Mouse (Mus musculus): ENCODE results near the gene Nsg2. TPM values are rescaled to one million over a fixed set of nuclear protein-coding genes. Genes with fewer than 3 reads are reported as not detected.
"Not testable (repeated sequence)": the region's sequence is repeated elsewhere in the genome, so short reads cannot be mapped to it uniquely, and the experiment has no call there.

Nsg2 gene
- total and polyA plus RNA-seq, 2 experiments from 2014 or later: 641 to 1,042 TPM

DNA sequence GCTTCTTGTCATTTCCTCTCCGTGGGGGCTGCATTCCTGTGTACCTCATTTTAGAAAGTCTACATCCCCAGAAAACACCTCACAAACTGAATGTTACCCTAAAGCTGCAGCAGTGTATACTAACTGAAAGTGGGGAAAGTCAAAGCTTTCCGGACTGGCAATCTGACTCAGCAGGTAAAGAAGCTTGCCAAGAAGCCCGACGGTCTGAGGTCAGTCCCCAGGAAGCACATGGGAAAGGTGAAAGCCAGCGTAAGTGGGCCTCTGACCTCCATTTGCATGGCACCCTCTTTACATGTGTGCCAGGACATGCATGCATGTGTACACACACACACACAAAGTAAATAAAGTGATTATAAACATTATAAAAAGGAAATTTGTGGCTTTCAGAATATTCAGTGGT, 24.6 kb upstream of the Nsg2 start:
- TF ChIP-seq CTCF (IDR thresholded peaks at IDR 0.05): no peak
- ATAC-seq (ENCODE audit: low FRiP score) (no peak), DNase-seq (ENCODE audit: low spot score) (no peak)
- Histone ChIP-seq H3K9ac (replicated peaks; ENCODE audit: low read length, poor library complexity, severe bottlenecking) (no peak overlapping the region), H3K27ac (ENCODE audit: low read depth, low read length) (no peak overlapping the region), H3K4me2 (ENCODE audit: low read depth, low read length, poor library complexity, severe bottlenecking) (no peak overlapping the region), H3K27me3 (ENCODE audit: insufficient read depth, low read length) (no peaks in the 10 kb centered on the region), H3K4me1 (ENCODE audit: insufficient read depth, low read length) (no peaks in the 10 kb centered on the region), H3K9me3 (ENCODE audit: low read length) (no peaks in the 10 kb centered on the region), H3K36me3 (ENCODE audit: insufficient read depth, low read length) (no peaks in the 10 kb centered on the region), H3K4me3 (ENCODE audit: low read depth, low read length) (no peak overlapping the region)
- 80% methylated on average over 5 of the region's 5 CpGs for WGBS

DNA sequence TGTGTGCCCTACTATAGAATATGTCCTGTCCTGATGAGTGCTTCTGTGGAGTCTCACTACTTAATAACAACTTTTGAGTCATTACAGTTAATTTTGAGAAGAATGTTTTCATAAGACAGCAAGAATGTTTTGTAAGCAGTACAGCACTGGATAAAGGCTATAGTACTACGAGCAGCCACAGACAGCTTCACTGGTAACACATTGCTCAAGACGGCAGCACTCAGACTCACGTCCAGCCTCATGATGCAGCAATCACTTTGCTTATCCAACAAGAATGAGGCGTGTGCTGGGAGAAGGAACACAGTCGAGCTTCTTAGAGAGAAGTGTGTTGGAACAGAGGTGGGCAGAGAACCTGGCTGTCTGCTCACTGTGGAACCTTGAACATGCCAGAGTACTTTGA, 24.1 kb upstream of the Nsg2 start:
- 77% methylated on average over 5 of the region's 5 CpGs for WGBS
- no peaks in the 10 kb centered on the region for H3K27me3 ChIP-seq (ENCODE audit: insufficient read depth, low read length)
- H3K9ac ChIP-seq (replicated peaks; ENCODE audit: low read length, poor library complexity, severe bottlenecking): no peak overlapping the region

DNA sequence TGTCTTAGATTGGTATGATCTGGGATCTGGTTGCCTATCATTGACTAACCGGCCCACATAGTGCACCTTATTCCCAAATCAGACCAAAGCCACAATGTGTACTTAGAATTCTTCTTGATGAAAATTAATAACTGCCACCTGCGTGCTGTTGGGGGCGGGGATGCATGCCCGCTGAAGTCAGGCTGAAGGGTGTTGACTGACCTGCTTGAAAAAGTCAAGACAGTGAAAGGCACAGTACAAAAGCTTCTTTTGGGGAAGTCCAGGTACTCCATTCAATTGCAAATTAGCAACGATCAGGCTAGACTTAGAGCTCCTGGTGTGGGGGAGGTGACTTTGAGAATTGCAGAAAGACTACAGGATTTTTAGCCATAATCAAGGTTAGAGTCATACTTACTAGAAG, 20.2 kb upstream of the Nsg2 start:
- WGBS: 81% methylated on average over 5 of the region's 5 CpGs
- H3K36me3 ChIP-seq (ENCODE audit: insufficient read depth, low read length); H3K27ac ChIP-seq (ENCODE audit: low read depth, low read length); H3K9ac ChIP-seq (replicated peaks; ENCODE audit: low read length, poor library complexity, severe bottlenecking); ATAC-seq (ENCODE audit: low FRiP score); DNase-seq (ENCODE audit: low spot score); H3K4me3 ChIP-seq (ENCODE audit: low read depth, low read length); H3K4me2 ChIP-seq (ENCODE audit: low read depth, low read length, poor library complexity, severe bottlenecking); H3K4me1 ChIP-seq (ENCODE audit: insufficient read depth, low read length); H3K27me3 ChIP-seq (ENCODE audit: insufficient read depth, low read length); H3K9me3 ChIP-seq (ENCODE audit: low read length): not testable (repeated sequence)

More for the DNA sequence above, 24.1 kb upstream of the Nsg2 start:
- no peak for TF ChIP-seq CTCF (IDR thresholded peaks at IDR 0.05)
- no peaks in the 10 kb centered on the region for H3K4me1 ChIP-seq (ENCODE audit: insufficient read depth, low read length)
- H3K27ac ChIP-seq (ENCODE audit: low read depth, low read length): no peak overlapping the region
- no peak overlapping the region for H3K4me3 ChIP-seq (ENCODE audit: low read depth, low read length)
- DNase-seq (ENCODE audit: low spot score): no peak
- no peaks in the 10 kb centered on the region for H3K9me3 ChIP-seq (ENCODE audit: low read length)
- no peak overlapping the region for H3K4me2 ChIP-seq (ENCODE audit: low read depth, low read length, poor library complexity, severe bottlenecking)
- ATAC-seq (ENCODE audit: low FRiP score): no peak
- no peaks in the 10 kb centered on the region for H3K36me3 ChIP-seq (ENCODE audit: insufficient read depth, low read length)

DNA sequence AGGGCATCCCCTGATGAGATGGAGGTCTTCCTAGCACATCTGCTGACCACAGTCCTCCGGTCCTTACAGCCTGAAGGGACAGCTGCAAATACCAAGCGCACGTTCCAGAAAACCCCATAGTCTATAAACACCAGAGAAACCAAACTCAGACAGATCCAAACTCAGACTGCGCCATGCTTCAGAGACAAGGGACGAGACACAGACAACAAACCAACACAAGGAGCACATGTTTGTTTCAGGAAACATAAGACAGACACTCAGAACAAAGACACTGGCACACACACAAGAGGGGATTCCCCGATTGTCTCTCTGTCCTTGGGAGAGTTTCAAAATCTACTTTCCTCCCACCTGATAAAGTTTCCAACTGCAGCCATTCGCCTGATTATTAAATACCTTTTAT, 18.4 kb upstream of the Nsg2 start:
- H3K4me2 ChIP-seq (ENCODE audit: low read depth, low read length, poor library complexity, severe bottlenecking): no peak overlapping the region
- H3K4me1 ChIP-seq (ENCODE audit: insufficient read depth, low read length): no peaks in the 10 kb centered on the region
- H3K4me3 ChIP-seq (ENCODE audit: low read depth, low read length): no peak overlapping the region
- no peak for TF ChIP-seq CTCF (IDR thresholded peaks at IDR 0.05)
- ATAC-seq (ENCODE audit: low FRiP score) (no peak), DNase-seq (ENCODE audit: low spot score) (no peak)
- 93% methylated on average over 7 of the region's 7 CpGs for WGBS
- H3K27ac ChIP-seq (ENCODE audit: low read depth, low read length): no peak overlapping the region
- no peaks in the 10 kb centered on the region for H3K36me3 ChIP-seq (ENCODE audit: insufficient read depth, low read length)
- H3K9ac ChIP-seq (replicated peaks; ENCODE audit: low read length, poor library complexity, severe bottlenecking): no peak overlapping the region
- H3K9me3 ChIP-seq (ENCODE audit: low read length): no peaks in the 10 kb centered on the region
- no peaks in the 10 kb centered on the region for H3K27me3 ChIP-seq (ENCODE audit: insufficient read depth, low read length)

DNA sequence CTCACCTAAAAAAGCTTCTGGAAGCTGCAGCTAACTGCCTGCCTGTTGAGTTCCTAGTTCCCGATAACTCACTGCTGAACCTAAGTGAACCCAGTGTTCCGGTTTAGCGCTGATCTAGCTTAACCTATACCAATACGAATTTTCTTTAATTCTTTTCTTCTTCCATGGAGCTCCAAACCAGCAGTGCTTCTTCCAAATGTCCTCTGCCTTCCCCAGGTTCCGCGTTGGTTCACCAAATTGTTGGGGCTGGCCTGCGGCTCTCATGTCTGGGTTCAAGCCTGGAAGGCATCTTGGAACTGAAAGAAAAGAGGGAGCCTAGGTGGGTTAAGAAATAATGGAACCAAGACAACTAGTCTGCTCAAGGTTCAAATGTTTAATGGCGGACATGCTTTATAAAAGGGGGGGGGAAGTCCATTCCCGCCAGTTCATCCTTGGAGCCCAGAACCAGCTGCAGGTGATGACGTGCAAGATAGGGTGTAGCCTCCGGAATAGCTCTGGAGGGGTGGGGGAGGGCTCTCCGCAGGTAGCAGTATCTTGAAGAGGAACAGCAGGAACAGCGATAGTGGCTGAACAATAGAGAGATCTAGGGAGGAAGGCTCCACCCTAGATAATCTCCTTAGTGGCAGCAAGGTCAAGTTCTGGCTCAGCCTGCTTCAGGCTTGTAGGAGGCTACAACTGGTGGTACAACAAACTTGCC, 17.9 kb upstream of the Nsg2 start:
- not testable (repeated sequence) for H3K36me3 ChIP-seq (ENCODE audit: insufficient read depth, low read length); H3K4me3 ChIP-seq (ENCODE audit: low read depth, low read length); H3K4me2 ChIP-seq (ENCODE audit: low read depth, low read length, poor library complexity, severe bottlenecking); DNase-seq (ENCODE audit: low spot score); H3K4me1 ChIP-seq (ENCODE audit: insufficient read depth, low read length); H3K27ac ChIP-seq (ENCODE audit: low read depth, low read length); H3K9ac ChIP-seq (replicated peaks; ENCODE audit: low read length, poor library complexity, severe bottlenecking); H3K27me3 ChIP-seq (ENCODE audit: insufficient read depth, low read length); ATAC-seq (ENCODE audit: low FRiP score); H3K9me3 ChIP-seq (ENCODE audit: low read length)
- WGBS: 85% methylated on average over 13 of the region's 13 CpGs

DNA sequence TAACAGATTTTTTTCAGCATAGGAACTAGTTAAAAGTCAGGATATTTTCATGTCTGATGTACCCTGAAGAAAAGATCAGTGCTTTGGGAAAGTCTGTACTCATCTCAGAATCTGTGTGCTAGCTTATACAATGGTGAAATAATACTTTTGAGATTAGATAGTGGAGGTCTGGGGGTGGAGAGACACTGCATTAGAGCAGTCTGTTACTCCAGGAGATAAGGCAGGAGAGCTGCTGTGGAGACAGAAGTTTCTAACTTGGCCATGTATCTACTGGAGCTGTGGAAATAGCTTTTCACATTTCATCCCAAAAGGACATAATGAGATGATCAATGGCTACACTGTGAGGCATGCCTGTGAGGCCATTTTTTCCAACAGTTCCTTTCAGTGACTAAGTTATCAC, 17.0 kb upstream of the Nsg2 start:
- DNase-seq (ENCODE audit: low spot score): no peak
- H3K36me3 ChIP-seq (ENCODE audit: insufficient read depth, low read length): no peaks in the 10 kb centered on the region
- H3K27ac ChIP-seq (ENCODE audit: low read depth, low read length): no peak overlapping the region
- H3K4me3 ChIP-seq (ENCODE audit: low read depth, low read length): no peak overlapping the region
- no peak for ATAC-seq (ENCODE audit: low FRiP score)
- no peaks in the 10 kb centered on the region for H3K4me1 ChIP-seq (ENCODE audit: insufficient read depth, low read length)
- no peaks in the 10 kb centered on the region for H3K27me3 ChIP-seq (ENCODE audit: insufficient read depth, low read length)
- no peak for TF ChIP-seq CTCF (IDR thresholded peaks at IDR 0.05)
- no peak overlapping the region for H3K9ac ChIP-seq (replicated peaks; ENCODE audit: low read length, poor library complexity, severe bottlenecking)
- H3K9me3 ChIP-seq (ENCODE audit: low read length): no peaks in the 10 kb centered on the region
- no peak overlapping the region for H3K4me2 ChIP-seq (ENCODE audit: low read depth, low read length, poor library complexity, severe bottlenecking)

Data from midbrain, postnatal 0 days (tissue).